Mouse (Mus musculus) midbrain, postnatal 0 days (tissue): Measurements from ENCODE around the gene Eif4e3. TPM values are rescaled to one million over a fixed set of nuclear protein-coding genes. Genes with fewer than 3 reads are reported as not detected.

Experiments
- ATAC-seq: fragments of 200-750 bp; cut with Nextera tagmentation; 2 replicates; pipeline ENCODE4 v1.8.0; 2017; ENCODE audit warnings: moderate number of reproducible peaks, mild to moderate bottlenecking, moderate TSS enrichment, moderate library complexity; ENCODE audit not compliant: low FRiP score
- DNase-seq: peaks from one replicate; pipeline ENCODE4 v3.0.0-alpha.2; 2015; ENCODE audit warnings: low spot score
- H3K27ac ChIP-seq: fragments of 300-500 bp; sonication (generic); 2 replicates; pipeline ENCODE4 v1.5.1; 2014; ENCODE audit warnings: low read depth, mild to moderate bottlenecking, low read length, mixed read lengths
- H3K27me3 ChIP-seq: fragments of 300-500 bp; sonication (generic); 2 replicates; pipeline ENCODE4 v1.6.1; 2014; ENCODE audit warnings: low read length, control low read depth, mixed read lengths; ENCODE audit not compliant: insufficient read depth
- H3K36me3 ChIP-seq: fragments of 300-500 bp; sonication (generic); 2 replicates; pipeline ENCODE4 v1.6.1; 2014; ENCODE audit warnings: low read length, control low read depth, mixed read lengths; ENCODE audit not compliant: insufficient read depth
- H3K4me1 ChIP-seq: fragments of 300-500 bp; sonication (generic); 2 replicates; pipeline ENCODE4 v1.6.1; 2014; ENCODE audit warnings: mild to moderate bottlenecking, control low read depth, antibody characterized with exemption, low read length, mixed read lengths; ENCODE audit not compliant: insufficient read depth
- H3K4me2 ChIP-seq: fragments of 300-500 bp; sonication (generic); 2 replicates; pipeline ENCODE4 v1.6.1; 2014; ENCODE audit warnings: low read depth, mild to moderate bottlenecking, low read length, mixed read lengths; ENCODE audit not compliant: poor library complexity, severe bottlenecking
- H3K4me3 ChIP-seq: fragments of 300-500 bp; sonication (generic); 2 replicates; pipeline ENCODE4 v1.5.1; 2014; ENCODE audit warnings: low read depth, mild to moderate bottlenecking, low read length, moderate library complexity
- H3K9ac ChIP-seq: fragments of 300-500 bp; sonication (generic); replicated peaks from 2 replicates; pipeline ENCODE4 v1.6.1; 2014; ENCODE audit warnings: mild to moderate bottlenecking, low read length, moderate library complexity, mixed read lengths; ENCODE audit not compliant: poor library complexity, severe bottlenecking
- H3K9me3 ChIP-seq: fragments of 300-500 bp; sonication (generic); 2 replicates; pipeline ENCODE4 v1.6.1; 2016; ENCODE audit warnings: low read length, control low read depth
- CTCF ChIP-seq: IDR thresholded peaks from 2 replicates; pipeline ENCODE4 v1.5.1; 2016; ENCODE audit warnings: antibody characterized with exemption, mild to moderate bottlenecking
- WGBS: fragments of 180-500 bp; shearing (Covaris S2); extraction: QIAGEN DNeasy Blood & Tissue Kit; methylation state at CpG from one replicate; pipeline ENCODE4 v1.1.7; 2014; 5-methylcytosine and 5-hydroxymethylcytosine counted together
- polyA plus RNA-seq: library from polyadenylated mRNA; unstranded; fragments of >200 nt; fragmentation: Nextera tagmentation; extraction: Ambion mirVana; gene quantifications from 2 replicates; pipeline ENCODE4 v1.2.1, GENCODE M21; 2015
- total RNA-seq: library from RNA; depleted of rRNA; stranded (reverse); fragments of >200 nt; gene quantifications from 2 replicates; pipeline ENCODE4 v1.2.3, GENCODE M21; 2014

Gene Eif4e3
- total and polyA plus RNA-seq, 2 experiments from 2014 or later, result 5.5 to 10.6 TPM

- no peaks in the 10 kb centered on the region for H3K36me3 ChIP-seq
- H3K9ac ChIP-seq, result no peak overlapping the region
- peaks cover 2% of the 10 kb centered on the region; the same call in 1 of the 2 replicates for H3K4me1 ChIP-seq
- no peak overlapping the region for H3K4me3 ChIP-seq
- H3K9me3 ChIP-seq, result no peaks in the 10 kb centered on the region
- 59% methylated on average over 14 of the region's 14 CpGs for whole genome bisulfite sequencing
- H3K4me2 ChIP-seq, result no peak overlapping the region
- ATAC-seq (no peak), DNase-seq (no peak)
- no peak for TF ChIP-seq CTCF
- no peak overlapping the region for H3K27ac ChIP-seq
- H3K27me3 ChIP-seq, result no peaks in the 10 kb centered on the region
Observed at GRCm38 (mm10) chr6:99610454-99611427, 55.8 kb downstream of the Eif4e3 start.

GRCm38 (mm10) chr6:99606079-99606478 is 60.5 kb downstream of the Eif4e3 start:
- no peak for DNase-seq
- no peak for ATAC-seq
- 52% methylated on average over 7 of the region's 7 CpGs for WGBS
- Histone ChIP-seq H3K4me2 (no peak overlapping the region), H3K9ac (no peak overlapping the region), H3K27me3 (no peaks in the 10 kb centered on the region), H3K4me3 (no peak overlapping the region), H3K9me3 (no peaks in the 10 kb centered on the region), H3K4me1 (no peaks in the 10 kb centered on the region), H3K27ac (no peak overlapping the region), H3K36me3 (no peaks in the 10 kb centered on the region)
- TF ChIP-seq CTCF, result no peak

GRCm38 (mm10) chr6:99604758-99605157 is 61.8 kb downstream of the Eif4e3 start:
- DNase-seq (peak; percentile 60), ATAC-seq (no peak)
- H3K4me1 ChIP-seq, result no peaks in the 10 kb centered on the region
- no peaks in the 10 kb centered on the region for H3K27me3 ChIP-seq
- H3K4me2 ChIP-seq, result no peak overlapping the region
- H3K4me3 ChIP-seq, result no peak overlapping the region
- H3K9me3 ChIP-seq, result no peaks in the 10 kb centered on the region
- H3K9ac ChIP-seq, result no peak overlapping the region
- H3K36me3 ChIP-seq, result no peaks in the 10 kb centered on the region
- TF ChIP-seq CTCF, result no peak
- H3K27ac ChIP-seq, result no peak overlapping the region
- 78% methylated on average over 2 of the region's 2 CpGs for WGBS

GRCm38 (mm10) chr6:99602434-99602833 is 64.1 kb downstream of the Eif4e3 start:
- Histone ChIP-seq H3K9me3 (no peaks in the 10 kb centered on the region), H3K4me2 (no peak overlapping the region), H3K4me3 (no peak overlapping the region), H3K27ac (no peak overlapping the region), H3K4me1 (no peaks in the 10 kb centered on the region), H3K9ac (no peak overlapping the region), H3K36me3 (no peaks in the 10 kb centered on the region), H3K27me3 (no peaks in the 10 kb centered on the region)
- no peak for TF ChIP-seq CTCF
- 91% methylated on average over 7 of the region's 7 CpGs for WGBS
- ATAC-seq (no peak), DNase-seq (no peak)

DNA sequence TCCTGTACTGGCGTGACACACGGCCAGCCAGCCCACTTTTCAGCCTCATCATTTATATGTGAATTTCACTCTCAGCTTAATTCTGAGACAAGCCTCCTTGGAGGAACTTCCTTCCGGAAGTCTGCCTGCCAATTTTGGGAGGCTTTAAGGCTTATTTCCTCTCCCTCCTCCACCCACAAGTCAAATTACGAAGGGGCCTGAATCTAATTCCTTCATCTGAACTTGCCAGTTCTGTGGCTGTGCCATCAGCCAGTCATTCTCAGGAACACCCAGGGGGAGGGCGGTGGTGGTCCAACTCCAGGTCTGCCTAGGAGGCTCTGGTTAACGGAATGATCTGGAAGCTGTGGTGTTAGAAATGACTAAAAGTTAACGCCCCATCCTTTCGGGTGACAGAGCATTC is 65.7 kb downstream of the Eif4e3 start:
- H3K9me3 ChIP-seq, result no peaks in the 10 kb centered on the region
- H3K9ac ChIP-seq, result no peak overlapping the region
- WGBS, result 80% methylated on average over 8 of the region's 8 CpGs
- H3K4me2 ChIP-seq, result no peak overlapping the region
- DNase-seq, result no peak
- H3K27ac ChIP-seq, result no peak overlapping the region
- no peak for ATAC-seq
- H3K36me3 ChIP-seq, result no peaks in the 10 kb centered on the region
- H3K27me3 ChIP-seq, result no peaks in the 10 kb centered on the region
- H3K4me3 ChIP-seq, result no peak overlapping the region
- H3K4me1 ChIP-seq, result no peaks in the 10 kb centered on the region
- no peak for TF ChIP-seq CTCF

DNA sequence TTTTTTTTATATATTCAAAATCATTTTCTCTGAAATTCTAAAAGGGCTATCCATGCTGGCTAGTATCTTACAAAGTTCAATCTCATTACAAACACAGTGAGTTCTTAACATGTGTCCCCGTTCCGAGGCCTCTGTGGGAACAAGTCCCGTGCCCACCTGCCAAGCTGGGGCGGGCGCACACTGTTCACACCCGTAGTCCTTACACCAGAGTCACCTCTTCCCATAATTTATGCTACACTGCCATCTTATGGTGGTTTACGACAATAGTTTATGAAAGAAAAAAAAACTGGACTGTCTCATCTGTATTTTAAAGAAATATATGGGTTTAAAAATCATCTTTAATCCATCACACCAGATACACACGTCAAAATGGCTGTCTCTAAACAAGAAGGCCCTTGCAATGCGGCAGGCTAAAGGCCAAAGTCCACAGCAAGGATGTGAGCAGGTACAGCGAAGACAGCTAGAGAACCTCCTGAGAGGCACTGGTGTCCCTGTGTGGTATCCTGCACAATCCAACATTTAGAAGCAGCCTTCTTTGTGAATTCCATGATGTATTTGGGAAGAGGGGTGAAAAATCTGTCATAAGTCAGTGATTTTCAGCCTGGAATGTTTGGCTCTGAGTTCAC is 66.3 kb downstream of the Eif4e3 start:
- 24% methylated on average over 10 of the region's 10 CpGs for WGBS
- peak; percentile 58; the same call in 1 of the 2 replicates for ATAC-seq
- peak overlapping the region; percentile 39 for H3K4me2 ChIP-seq
- no peak overlapping the region for H3K27ac ChIP-seq
- H3K9me3 ChIP-seq, result no peaks in the 10 kb centered on the region
- H3K27me3 ChIP-seq, result no peaks in the 10 kb centered on the region
- DNase-seq, result peak; percentile 86
- no peaks in the 10 kb centered on the region for H3K36me3 ChIP-seq
- no peak overlapping the region for H3K4me3 ChIP-seq
- H3K9ac ChIP-seq, result no peak overlapping the region
- peak; percentile 80 for TF ChIP-seq CTCF
- no peaks in the 10 kb centered on the region for H3K4me1 ChIP-seq
